Mouse (Mus musculus) forebrain, embryonic 16.5 days (tissue): ENCODE results near the gene Nhp2. TPM values are rescaled to one million over a fixed set of nuclear protein-coding genes. Genes with fewer than 3 reads are reported as not detected.

Experiments
- polyA plus RNA-seq: library from polyadenylated mRNA; unstranded; fragments of >200 nt; fragmentation: Nextera tagmentation; extraction: Ambion mirVana; gene quantifications from 2 replicates; pipeline ENCODE4 v1.2.1, GENCODE M21; 2015

Gene Nhp2
- polyA plus RNA-seq, 1 experiment from 2014 or later: 97.9 TPM

Other genes with a start within 250 kb of the Nhp2 start
- gene Phykpl, start 35.0 kb upstream of the Nhp2 start, polyA plus RNA-seq: 11.8 and 13.2 TPM in 2 replicates
- gene Hnrnpab, start 12.9 kb upstream of the Nhp2 start, polyA plus RNA-seq: 441 and 518 TPM in 2 replicates
- 80.9 and 85.6 TPM in 2 replicates for gene Rmnd5b, start 16.2 kb downstream of the Nhp2 start, polyA plus RNA-seq
- gene N4bp3, start 31.1 kb downstream of the Nhp2 start, polyA plus RNA-seq: 10.2 and 12.9 TPM in 2 replicates
- 0.58 and 0.70 TPM in 2 replicates for gene D930048N14Rik, start 31.2 kb downstream of the Nhp2 start, polyA plus RNA-seq
- 82.5 and 107 TPM in 2 replicates for gene 0610009B22Rik, start 69.1 kb downstream of the Nhp2 start, polyA plus RNA-seq
- gene Sec24a, start 143.9 kb downstream of the Nhp2 start, polyA plus RNA-seq: 11.8 and 14.6 TPM in 2 replicates
- gene Sar1b, start 144.0 kb downstream of the Nhp2 start, polyA plus RNA-seq: 158 and 160 TPM in 2 replicates
- 0.47 and 0.70 TPM in 2 replicates for gene Jade2, start 237.9 kb downstream of the Nhp2 start, polyA plus RNA-seq